Mouse (Mus musculus) stomach, postnatal 0 days (tissue): ENCODE measurements at regions not wholly inside any gene's neighbourhood (a gene's known extent, or its start where the extent isn't known, plus 50 kb on each side); places are given as distances from the start of the nearest gene placed in this dataset.

ENCODE experiments used
- ATAC-seq: fragments of 200-750 bp; cut with Nextera tagmentation; 2 replicates; pipeline ENCODE4 v1.8.0; 2017; ENCODE audit not compliant: low FRiP score, low TSS enrichment
- DNase-seq: peaks from one replicate; pipeline ENCODE4 v3.0.0-alpha.2; 2016; ENCODE audit warnings: low spot score
- H3K27ac ChIP-seq: fragments of 300-500 bp; sonication (generic); replicated peaks from 2 replicates; pipeline ENCODE4 v1.5.1; 2014; ENCODE audit warnings: mild to moderate bottlenecking, control low read depth
- H3K27me3 ChIP-seq: fragments of 300-500 bp; sonication (generic); 2 replicates; pipeline ENCODE4 v1.6.1; 2014; ENCODE audit warnings: low read length; ENCODE audit not compliant: control insufficient read depth, insufficient read depth
- H3K36me3 ChIP-seq: fragments of 300-500 bp; sonication (generic); 2 replicates; pipeline ENCODE4 v1.6.1; 2014; ENCODE audit warnings: low read length, mixed read lengths; ENCODE audit not compliant: control insufficient read depth, insufficient read depth
- H3K4me1 ChIP-seq: fragments of 300-500 bp; sonication (generic); replicated peaks from 2 replicates; pipeline ENCODE4 v1.6.1; 2014; ENCODE audit warnings: antibody characterized with exemption; ENCODE audit not compliant: control insufficient read depth, insufficient read depth
- H3K4me2 ChIP-seq: fragments of 300-500 bp; sonication (generic); replicated peaks from 2 replicates; pipeline ENCODE4 v1.6.1; 2014; ENCODE audit warnings: low read depth, mild to moderate bottlenecking, control low read depth, moderate library complexity
- H3K4me3 ChIP-seq: fragments of 300-500 bp; sonication (generic); 2 replicates; pipeline ENCODE4 v1.5.1; 2014; ENCODE audit warnings: low read depth, low read length, control low read depth
- H3K9ac ChIP-seq: fragments of 300-500 bp; sonication (generic); 2 replicates; pipeline ENCODE4 v1.6.1; 2014; ENCODE audit warnings: mild to moderate bottlenecking, low read length, control low read depth, mixed read lengths
- H3K9me3 ChIP-seq: fragments of 300-500 bp; sonication (generic); 2 replicates; pipeline ENCODE4 v1.6.1; 2016; ENCODE audit warnings: low read length; ENCODE audit not compliant: control insufficient read depth
- CTCF ChIP-seq: IDR thresholded peaks from 2 replicates; pipeline ENCODE4 v1.5.1; 2016; ENCODE audit warnings: antibody characterized with exemption, low read depth, mild to moderate bottlenecking, moderate library complexity
- EP300 ChIP-seq: optimal IDR thresholded peaks from 2 replicates; pipeline ENCODE3; 2016; ENCODE audit warnings: antibody characterized with exemption
- WGBS: fragments of 180-500 bp; shearing (Covaris S2); extraction: QIAGEN DNeasy Blood & Tissue Kit; methylation state at CpG from one replicate; pipeline ENCODE4 v1.1.7; 2014; 5-methylcytosine and 5-hydroxymethylcytosine counted together

DNA sequence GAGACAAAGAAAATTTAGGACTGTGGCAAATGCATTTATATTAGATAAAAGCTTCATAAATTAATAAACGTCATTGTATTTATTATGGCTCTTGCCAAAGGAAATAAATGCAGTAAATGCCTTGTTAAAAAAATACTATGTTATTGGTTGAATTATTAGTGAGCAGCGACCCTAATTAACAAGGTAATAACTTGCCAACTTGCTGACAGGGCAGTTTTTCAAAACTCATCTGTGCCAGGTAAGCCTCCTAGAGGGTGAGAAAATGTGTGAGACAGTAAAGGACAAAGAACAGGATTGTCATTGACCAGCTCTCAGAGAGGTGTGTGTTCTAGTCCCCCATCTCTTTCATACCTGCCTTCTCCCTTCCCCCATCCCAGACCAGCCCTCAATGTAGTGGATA lies 347.8 kb upstream of the Onecut1 start:
- Histone ChIP-seq H3K4me3 (no peak overlapping the region), H3K36me3 (no peaks in the 10 kb centered on the region), H3K4me2 (no peak overlapping the region), H3K9ac (no peak overlapping the region), H3K9me3 (no peaks in the 10 kb centered on the region), H3K27ac (no peak overlapping the region), H3K27me3 (no peaks in the 10 kb centered on the region), H3K4me1 (no peaks in the 10 kb centered on the region)
- no peak for DNase-seq
- WGBS, result 77% methylated on average over 2 of the region's 2 CpGs
- TF ChIP-seq EP300, result no peak
- TF ChIP-seq CTCF, result no peak
- no peak for ATAC-seq

DNA sequence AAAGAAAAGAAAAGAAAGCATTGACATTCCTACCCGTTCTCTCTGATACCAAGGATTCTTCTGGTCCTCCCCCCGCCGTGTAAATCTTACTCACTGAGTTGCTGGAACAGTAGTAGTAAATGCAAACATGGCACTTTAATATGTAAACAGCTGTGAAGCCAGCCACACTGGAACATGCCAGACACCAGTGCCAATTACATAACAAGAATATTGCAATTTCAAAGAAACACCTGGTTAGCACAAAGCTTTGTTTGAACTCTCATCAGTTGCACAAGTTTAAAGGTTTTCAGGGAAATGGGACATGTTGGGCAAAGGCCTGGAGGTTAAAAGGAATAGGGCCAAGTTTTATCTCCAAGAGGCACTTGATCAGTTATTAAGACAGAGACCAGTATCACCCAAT lies 333.2 kb upstream of the Onecut1 start:
- Histone ChIP-seq H3K9me3 (no peaks in the 10 kb centered on the region), H3K4me3 (no peak overlapping the region), H3K4me1 (no peaks in the 10 kb centered on the region), H3K36me3 (no peaks in the 10 kb centered on the region), H3K4me2 (no peak overlapping the region), H3K9ac (no peak overlapping the region), H3K27ac (no peak overlapping the region), H3K27me3 (no peaks in the 10 kb centered on the region)
- DNase-seq, result no peak
- 78% methylated on average over 3 of the region's 3 CpGs for WGBS
- ATAC-seq, result no peak
- TF ChIP-seq EP300 (no peak), CTCF (no peak)

DNA sequence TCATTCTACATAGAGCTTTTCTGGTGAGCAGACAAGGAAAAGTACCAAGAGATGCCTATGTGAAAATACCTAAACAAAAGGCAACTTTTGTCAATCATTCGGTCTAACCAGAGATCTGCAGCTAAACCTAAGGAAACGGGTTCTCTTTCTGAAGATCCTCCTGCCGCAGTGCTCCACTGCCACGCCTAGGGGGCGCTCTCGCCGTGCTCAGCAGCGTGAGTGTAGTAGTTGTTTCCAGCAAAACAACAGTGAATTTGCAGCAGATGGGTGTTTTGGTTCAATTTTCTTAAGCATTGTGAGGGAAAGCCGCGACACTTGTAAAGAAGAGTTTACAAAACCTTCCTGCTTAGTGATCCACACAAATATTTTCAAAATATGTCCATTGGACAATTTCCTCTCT lies 331.4 kb upstream of the Onecut1 start:
- Histone ChIP-seq H3K4me2 (peak overlapping the region; percentile 20; the same call in 1 of the 2 replicates), H3K36me3 (no peaks in the 10 kb centered on the region), H3K9me3 (no peaks in the 10 kb centered on the region), H3K27ac (no peak overlapping the region), H3K4me1 (no peaks in the 10 kb centered on the region), H3K4me3 (no peak overlapping the region), H3K9ac (no peak overlapping the region), H3K27me3 (no peaks in the 10 kb centered on the region)
- peak; percentile 51 for DNase-seq
- WGBS, result 12% methylated on average over 10 of the region's 10 CpGs
- peak; percentile 88 for TF ChIP-seq CTCF
- no peak for TF ChIP-seq EP300
- ATAC-seq, result no peak

DNA sequence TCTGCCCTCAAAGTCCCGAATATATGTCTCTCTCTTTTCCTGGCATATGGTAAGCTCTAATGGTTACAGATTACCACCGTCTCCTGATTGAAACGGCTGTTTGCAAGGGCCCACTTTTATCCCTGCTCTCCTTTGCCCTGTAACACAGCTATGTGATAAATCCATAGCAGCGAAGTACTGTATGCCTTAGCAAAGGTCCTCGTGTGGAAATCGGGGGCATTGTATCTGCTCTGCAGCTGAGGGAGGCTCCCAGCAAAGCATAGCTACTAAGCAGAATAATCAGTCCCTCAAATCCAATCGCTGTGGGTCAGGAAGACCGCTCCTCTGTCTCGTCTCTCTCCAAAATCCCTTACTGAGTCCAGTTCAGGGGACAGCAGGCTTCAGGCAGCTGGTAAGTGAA lies 331.0 kb upstream of the Onecut1 start:
- WGBS, result 52% methylated on average over 9 of the region's 9 CpGs
- H3K9ac ChIP-seq, result no peak overlapping the region
- no peaks in the 10 kb centered on the region for H3K4me1 ChIP-seq
- ATAC-seq (no peak), DNase-seq (no peak)
- H3K4me2 ChIP-seq, result peak overlapping the region; percentile 20; the same call in 1 of the 2 replicates
- H3K27ac ChIP-seq, result no peak overlapping the region
- H3K27me3 ChIP-seq, result no peaks in the 10 kb centered on the region
- no peaks in the 10 kb centered on the region for H3K9me3 ChIP-seq
- no peak overlapping the region for H3K4me3 ChIP-seq
- TF ChIP-seq EP300 (no peak), CTCF (no peak)
- H3K36me3 ChIP-seq, result no peaks in the 10 kb centered on the region

DNA sequence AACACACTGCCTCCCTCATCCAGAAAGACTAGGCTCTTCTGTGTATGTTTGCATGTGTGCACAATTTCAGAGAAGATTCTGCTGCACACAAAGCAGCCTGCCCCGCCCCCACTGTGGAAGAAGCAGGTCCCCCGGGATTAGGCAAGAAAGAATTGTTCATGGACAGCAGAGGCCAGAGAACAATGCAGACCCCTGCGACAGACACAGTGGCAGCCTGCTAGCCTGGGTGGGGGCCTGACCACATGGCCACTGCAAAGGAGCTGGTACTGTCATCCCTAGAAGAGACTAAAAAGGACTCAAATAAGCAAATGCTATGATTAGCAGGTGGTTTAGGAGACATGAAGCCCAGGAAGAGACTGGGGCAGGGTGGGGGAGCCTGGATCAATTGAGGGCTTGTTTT lies 329.7 kb upstream of the Onecut1 start:
- Histone ChIP-seq H3K27me3 (no peaks in the 10 kb centered on the region), H3K9me3 (no peaks in the 10 kb centered on the region), H3K9ac (no peak overlapping the region), H3K36me3 (no peaks in the 10 kb centered on the region), H3K4me1 (no peaks in the 10 kb centered on the region), H3K27ac (no peak overlapping the region), H3K4me3 (no peak overlapping the region), H3K4me2 (no peak overlapping the region)
- ATAC-seq, result no peak
- TF ChIP-seq CTCF, result no peak
- no peak for TF ChIP-seq EP300
- 46% methylated on average over 3 of the region's 3 CpGs for WGBS
- no peak for DNase-seq

DNA sequence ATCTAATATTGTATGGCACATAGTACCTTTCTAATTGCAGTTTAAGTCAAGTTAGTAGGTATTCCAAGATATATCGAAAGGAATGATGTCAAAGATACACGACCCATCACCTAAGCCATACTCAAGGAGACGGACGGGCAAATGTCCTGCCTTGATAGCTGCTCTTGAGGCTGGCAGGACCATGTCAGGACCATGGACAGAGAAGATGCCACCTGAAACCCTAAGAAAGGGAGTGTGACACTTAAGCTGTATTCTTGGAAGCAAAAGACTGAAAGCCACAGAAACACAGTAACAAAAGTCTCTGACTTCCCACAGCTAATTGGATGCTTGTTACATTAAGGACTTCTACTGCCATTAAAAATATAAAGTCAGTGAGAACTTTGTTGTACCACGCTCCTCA lies 326.7 kb upstream of the Onecut1 start:
- Histone ChIP-seq H3K36me3 (no peaks in the 10 kb centered on the region), H3K4me2 (no peak overlapping the region), H3K9me3 (no peaks in the 10 kb centered on the region), H3K27ac (no peak overlapping the region), H3K27me3 (no peaks in the 10 kb centered on the region), H3K9ac (no peak overlapping the region), H3K4me3 (no peak overlapping the region), H3K4me1 (no peaks in the 10 kb centered on the region)
- ATAC-seq, result no peak
- 67% methylated on average over 5 of the region's 5 CpGs for WGBS
- DNase-seq, result peak; percentile 21
- TF ChIP-seq CTCF (no peak), EP300 (no peak)
